ENCODE assay signal across 10 mouse cellular contexts in the genomic region with DNA sequence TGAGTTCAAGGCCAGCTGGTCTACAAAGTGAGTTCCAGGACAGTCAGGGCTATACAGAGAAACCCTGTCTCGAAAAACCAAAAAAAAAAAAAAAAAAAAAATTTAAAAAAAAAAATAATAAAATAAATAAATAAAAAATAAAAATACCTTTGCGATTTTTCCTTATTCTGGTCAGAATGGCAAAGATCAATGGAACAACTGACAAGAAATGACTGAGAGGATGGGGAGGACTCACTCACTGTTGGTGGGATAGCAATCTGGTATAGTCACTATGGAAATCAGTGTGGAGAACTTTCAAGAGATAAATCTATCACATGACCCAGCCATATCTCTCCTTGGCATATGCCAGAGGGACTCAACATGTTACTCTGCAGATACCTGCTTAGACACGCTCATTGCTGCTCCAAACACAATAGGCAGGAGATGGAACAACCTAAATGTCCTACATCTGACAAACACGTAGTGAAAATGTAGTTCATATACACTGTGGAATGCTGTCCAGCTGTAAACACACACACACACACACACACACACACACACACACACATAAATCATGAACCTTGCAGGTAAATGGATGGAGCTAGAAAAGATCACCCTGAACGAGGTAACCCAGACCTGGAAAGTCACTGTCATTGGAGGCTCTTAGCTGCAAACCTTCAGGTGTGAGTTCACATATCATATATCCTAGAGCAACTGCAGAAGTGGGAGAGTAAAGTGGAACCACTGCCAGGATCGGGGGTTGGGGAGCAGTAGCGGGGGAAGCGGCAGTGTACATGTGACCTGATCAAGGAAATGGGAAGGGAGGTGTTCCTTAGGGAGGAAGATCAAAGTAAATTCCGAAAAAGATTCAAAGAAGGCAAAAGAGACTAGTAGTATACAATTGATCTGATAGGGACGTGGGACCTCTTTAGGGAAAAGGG. TPM values are rescaled to one million over a fixed set of nuclear protein-coding genes. Genes with fewer than 3 reads are reported as not detected.
DNase-seq lines count a peak whose midpoint lies in the region; ATAC-seq and TF ChIP-seq lines count a peak whose summit lies in the region.
"Had no signal": no experiment of that assay in that cellular context is flagged by ENCODE, and none has a peak within 500 bp of the region (broad histone marks: within the 10 kb centered on the region; RNA-seq: fewer than 3 reads in every experiment).

No protein-coding gene starts in this region.

- no peaks in the 10 kb centered on the region for H3K9me3 ChIP-seq in lung, postnatal 0 days (ENCODE audit: low read length)
- no peaks in the 10 kb centered on the region for H3K9me3 ChIP-seq in liver, embryonic 16.5 days (replicated peaks; ENCODE audit: control insufficient read depth, low read length)
- H3K9me3 ChIP-seq: forebrain, embryonic 13.5 days; heart, embryonic 10.5 days had no signal

- no peaks in the 10 kb centered on the region for H3K27me3 ChIP-seq in lung, postnatal 0 days (replicated peaks; ENCODE audit: insufficient read depth, low read length)
- H3K27me3 ChIP-seq in liver, embryonic 16.5 days (ENCODE audit: control insufficient read depth, insufficient read depth, low read depth, low read length): no peaks in the 10 kb centered on the region; the same call in 1 of the 2 replicates
- H3K27me3 ChIP-seq: forebrain, embryonic 13.5 days had no signal

- no peak overlapping the region for H3K4me3 ChIP-seq in lung, postnatal 0 days (ENCODE audit: low read depth, low read length)
- H3K4me3 ChIP-seq in liver, embryonic 16.5 days (ENCODE audit: low read depth, low read length): no peak overlapping the region

- WGBS in lung, postnatal 0 days: 74% methylated on average over 10 of the region's 10 CpGs
- WGBS in liver, embryonic 16.5 days (ENCODE audit: insufficient replicate concordance): 57% methylated on average over 10 of the region's 10 CpGs

- no peak for TF ChIP-seq CTCF in lung, postnatal 0 days (IDR thresholded peaks at IDR 0.05)

- peaks cover 7% of the 10 kb centered on the region; the same call in 1 of the 2 replicates for H3K4me1 ChIP-seq in lung, postnatal 0 days (ENCODE audit: insufficient read depth, low read depth, low read length)
- H3K4me1 ChIP-seq in liver, embryonic 16.5 days (ENCODE audit: control insufficient read depth, low read depth, low read length): peaks cover 43% of the 10 kb centered on the region

- DNase-seq in cerebellum, adult 9-10 months: peak; percentile 61
- DNase-seq in cerebellum, postnatal 4 days (ENCODE audit: low spot score in 2 of 2): no peak
- DNase-seq in lung, postnatal 0 days (ENCODE audit: low spot score): peak; percentile 4
- no peak for DNase-seq in lung, postnatal 10 days
- DNase-seq in cerebellum, postnatal 14 days: peak; percentile 20 to 51
- no peak for DNase-seq in ovary, postnatal 36 days (ENCODE audit: low spot score)
- no peak for DNase-seq in embryo, embryonic 9.5 days (ENCODE audit: extremely low spot score)

- no peak for TF ChIP-seq EP300 in lung, postnatal 0 days (IDR thresholded peaks at IDR 0.05)

- H3K36me3 ChIP-seq in lung, postnatal 0 days (ENCODE audit: insufficient read depth, low read length): no peaks in the 10 kb centered on the region
- H3K36me3 ChIP-seq in liver, embryonic 16.5 days (ENCODE audit: control insufficient read depth, insufficient read depth): peaks cover 12% of the 10 kb centered on the region

- H3K27ac ChIP-seq in lung, postnatal 0 days (ENCODE audit: low read length): no peak overlapping the region
- H3K27ac ChIP-seq in liver, embryonic 16.5 days (ENCODE audit: low read length): no peak overlapping the region

- H3K4me2 ChIP-seq in lung, postnatal 0 days (replicated peaks; ENCODE audit: low read depth, low read length): no peak overlapping the region
- H3K4me2 ChIP-seq in liver, embryonic 16.5 days (ENCODE audit: low read depth, low read length): no peak overlapping the region

- no peak overlapping the region for H3K9ac ChIP-seq in lung, postnatal 0 days (replicated peaks; ENCODE audit: low read depth)
- no peak overlapping the region for H3K9ac ChIP-seq in liver, embryonic 16.5 days (ENCODE audit: low read depth, low read length)
- H3K9ac ChIP-seq: forebrain, embryonic 13.5 days had no signal

- no peak for ATAC-seq in lung, postnatal 0 days
- peak; percentile 19; the same call in 1 of the 2 replicates for ATAC-seq in liver, embryonic 16.5 days (ENCODE audit: low read depth)

RNA-seq across cellular contexts. Expression of a gene that starts 1.1 kb away (rescaled TPM):
- polyA plus RNA-seq in lung, postnatal 0 days (2015; fragmentation: Nextera tagmentation; extraction: Ambion mirVana): 459 and 465 TPM in 2 replicates
- polyA plus RNA-seq in liver, embryonic 16.5 days (2015; fragmentation: Nextera tagmentation; extraction: Ambion mirVana): 301 and 353 TPM in 2 replicates

RNA-seq across cellular contexts. Expression of a gene that starts 18.1 kb away (rescaled TPM):
- 1.3 and 1.5 TPM in 2 replicates for polyA plus RNA-seq in lung, postnatal 0 days (2015; fragmentation: Nextera tagmentation; extraction: Ambion mirVana)
- polyA plus RNA-seq in liver, embryonic 16.5 days (2015; fragmentation: Nextera tagmentation; extraction: Ambion mirVana): 0.08 and 0.15 TPM in 2 replicates

RNA-seq across cellular contexts. Expression of a gene that starts 38.2 kb away (rescaled TPM):
- 21.4 and 22.6 TPM in 2 replicates for polyA plus RNA-seq in lung, postnatal 0 days (2015; fragmentation: Nextera tagmentation; extraction: Ambion mirVana)
- polyA plus RNA-seq in liver, embryonic 16.5 days (2015; fragmentation: Nextera tagmentation; extraction: Ambion mirVana): 4.2 and 5.2 TPM in 2 replicates

RNA-seq across cellular contexts. Expression of a gene that starts 46.2 kb away (rescaled TPM):
- 12.3 and 12.6 TPM in 2 replicates for polyA plus RNA-seq in lung, postnatal 0 days (2015; fragmentation: Nextera tagmentation; extraction: Ambion mirVana)
- polyA plus RNA-seq in liver, embryonic 16.5 days (2015; fragmentation: Nextera tagmentation; extraction: Ambion mirVana): 12.5 and 12.9 TPM in 2 replicates

Comparison
In these comparisons a context has a peak if more than half of its experiments do, and no peak if none do; other contexts are left out.
1. DNase-seq: peak in cerebellum, adult 9-10 months (single experiment), lung, postnatal 0 days (single experiment) and cerebellum, postnatal 14 days (2 of 2); none in cerebellum, postnatal 4 days (0 of 2), lung, postnatal 10 days (single experiment), ovary, postnatal 36 days (single experiment) and embryo, embryonic 9.5 days (single experiment).